8 mouse cellular contexts compared by ENCODE assay signal in the genomic region with DNA sequence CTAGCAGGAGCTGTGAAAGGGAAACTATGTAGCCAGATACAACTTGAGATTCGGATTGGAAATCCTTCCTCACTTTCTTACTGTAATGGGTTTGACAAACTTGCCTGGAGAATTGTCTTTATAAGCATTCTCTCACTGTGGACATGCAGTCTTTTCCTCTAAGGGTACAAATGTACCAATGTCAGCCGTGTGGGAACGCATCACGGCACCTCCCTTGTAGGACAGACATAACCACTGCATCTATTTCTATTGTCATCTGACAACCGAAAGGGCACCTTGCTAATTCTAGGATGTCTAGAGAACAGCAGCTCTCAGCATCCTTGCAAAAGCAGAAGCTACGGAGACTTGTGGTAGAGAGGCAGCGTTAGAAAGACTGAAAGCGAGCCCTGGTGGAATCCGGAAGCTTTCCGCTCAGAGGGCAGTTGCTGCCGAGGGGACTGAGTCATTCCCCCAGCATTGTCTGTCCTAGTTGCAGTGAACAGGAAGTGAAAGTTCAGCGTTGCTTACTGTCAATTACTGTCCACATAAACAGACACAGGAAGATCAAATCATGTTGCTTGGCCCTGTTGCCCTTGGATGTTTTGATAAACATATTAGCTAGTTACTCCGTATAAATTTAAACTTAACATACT.
DNase-seq lines count a peak whose midpoint lies in the region; ATAC-seq lines count a peak whose summit lies in the region.

No protein-coding gene starts in this region.

- peaks cover 5% of the 10 kb centered on the region; the same call in 1 of the 2 replicates for H3K4me1 ChIP-seq in forebrain, embryonic 10.5 days

- no peaks in the 10 kb centered on the region for H3K36me3 ChIP-seq in forebrain, embryonic 10.5 days (replicated peaks)

- 74% methylated on average over 13 of the region's 13 CpGs for whole genome bisulfite sequencing in forebrain, embryonic 10.5 days

- ATAC-seq in erythroblast, adult 5-6 weeks (replicated peaks; ENCODE audit: low FRiP score, poor library complexity, severe bottlenecking): peak; percentile 72
- ATAC-seq in megakaryocyte, adult 5-6 weeks (ENCODE audit: poor library complexity, severe bottlenecking): peak; percentile 92

- intact Hi-C loops in heart, postnatal 25 days (cut with DNase I): no loop called here

- no peaks in the 10 kb centered on the region for H3K9me3 ChIP-seq in forebrain, embryonic 10.5 days

- H3K4me3 ChIP-seq in forebrain, embryonic 10.5 days: no peak overlapping the region

- H3K27ac ChIP-seq in forebrain, embryonic 10.5 days: no peak overlapping the region

- peak; percentile 32 for DNase-seq in 416B (ENCODE audit: low read depth)
- DNase-seq in adipocyte (ENCODE audit: low spot score): peak; percentile 62
- peak; percentile 53 for DNase-seq in heart, postnatal 25 days (ENCODE audit: low spot score)
- peak; percentile 1 to 2 for DNase-seq in layer of hippocampus, postnatal 36 days
- peak; percentile 41 to 65 for DNase-seq in spleen, postnatal 4 days (ENCODE audit: low spot score in 2 of 2)
- no peak for DNase-seq in forebrain, embryonic 10.5 days (ENCODE audit: extremely low spot score, low spot score)

- H3K27me3 ChIP-seq in forebrain, embryonic 10.5 days (ENCODE audit: poor library complexity, severe bottlenecking): no peaks in the 10 kb centered on the region
